Mouse (Mus musculus) embryonic fibroblast, embryonic 13.5 days (primary cell): ENCODE measurements around the gene Fbxo21.

ENCODE experiments used
- CTCF ChIP-seq: IDR thresholded peaks from 2 replicates; pipeline ENCODE4 v1.5.1; 2011; ENCODE audit warnings: mild to moderate bottlenecking, control low read depth, low read length, moderate library complexity, borderline replicate concordance; ENCODE audit not compliant: insufficient read depth
- POLR2A ChIP-seq: IDR thresholded peaks from 2 replicates; pipeline ENCODE4 v1.6.1; 2011; ENCODE audit warnings: low read depth, mild to moderate bottlenecking, control low read depth, low read length, moderate library complexity

GRCm38 (mm10) chr5:118028191-118029034 is 51.9 kb downstream of the Fbxo21 start:
- no peak for TF ChIP-seq POLR2A
- TF ChIP-seq CTCF: no peak
